Mouse (Mus musculus): ENCODE data around the gene Shisal1. TPM values are rescaled to one million over a fixed set of nuclear protein-coding genes. Genes with fewer than 3 reads are reported as not detected.

The Shisal1 gene
- total RNA-seq (2023) = not detected in 4 replicates

GRCm38 (mm10) chr15:84446997-84447396 lies at the start of gene Shisal1:
TSS of gene Shisal1 (minus strand) at chr15:84447097.

Other genes starting within 250 kb of the Shisal1 start
- 0.30 to 2.0 TPM (median 1.2 TPM) in 4 replicates for gene Parvb, start 215.1 kb downstream of the Shisal1 start, total RNA-seq (2023)
- gene Parvg, start 123.1 kb downstream of the Shisal1 start, total RNA-seq (2023) = 94.7 to 100 TPM (median 96.8 TPM) in 4 replicates
- 14.5 to 16.9 TPM (median 16.1 TPM) in 4 replicates for gene Rtl6, start 110.7 kb upstream of the Shisal1 start, total RNA-seq (2023)
- 91.6 to 99.0 TPM (median 96.1 TPM) in 4 replicates for gene Prr5, start 222.5 kb upstream of the Shisal1 start, total RNA-seq (2023)

All from B cell, adult 62 days (primary cell).